Mouse (Mus musculus) embryo, embryonic 9.5 days (tissue): Measurements from ENCODE around the gene Adamts7.
A peak's percentile ranks its signal among the peaks of the same experiment; 100 is the strongest.

Experiments used
- DNase-seq: peaks from one replicate; pipeline ENCODE4 v3.0.0-alpha.2; 2017; ENCODE audit errors: extremely low spot score

Gene Adamts7

DNA sequence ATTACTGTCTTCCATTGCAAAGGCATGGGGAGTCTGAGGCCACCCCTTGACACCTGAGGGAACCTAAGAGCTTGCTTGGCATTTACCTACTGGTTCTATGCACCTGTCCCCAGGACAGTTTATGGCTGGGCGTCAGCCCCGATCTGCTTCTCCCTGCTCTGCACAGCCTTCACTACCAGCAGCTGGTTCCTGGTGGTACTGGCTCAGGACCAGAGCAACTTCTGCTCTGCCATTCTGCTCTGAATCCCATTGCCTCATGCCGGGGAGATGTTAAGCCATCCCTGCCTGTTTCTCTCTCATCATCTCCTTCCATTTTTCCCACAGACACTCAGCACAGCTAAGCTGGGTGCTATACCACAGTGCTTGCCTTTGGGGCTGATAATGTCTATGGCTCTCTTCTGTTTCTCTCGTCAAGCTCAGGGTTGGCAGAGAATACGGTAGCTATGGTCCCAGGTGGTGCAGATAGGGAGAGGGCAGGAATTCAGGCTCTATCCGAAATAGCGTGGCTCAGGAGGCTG lies 35.1 kb downstream of the Adamts7 start:
- DNase-seq = no peak

DNA sequence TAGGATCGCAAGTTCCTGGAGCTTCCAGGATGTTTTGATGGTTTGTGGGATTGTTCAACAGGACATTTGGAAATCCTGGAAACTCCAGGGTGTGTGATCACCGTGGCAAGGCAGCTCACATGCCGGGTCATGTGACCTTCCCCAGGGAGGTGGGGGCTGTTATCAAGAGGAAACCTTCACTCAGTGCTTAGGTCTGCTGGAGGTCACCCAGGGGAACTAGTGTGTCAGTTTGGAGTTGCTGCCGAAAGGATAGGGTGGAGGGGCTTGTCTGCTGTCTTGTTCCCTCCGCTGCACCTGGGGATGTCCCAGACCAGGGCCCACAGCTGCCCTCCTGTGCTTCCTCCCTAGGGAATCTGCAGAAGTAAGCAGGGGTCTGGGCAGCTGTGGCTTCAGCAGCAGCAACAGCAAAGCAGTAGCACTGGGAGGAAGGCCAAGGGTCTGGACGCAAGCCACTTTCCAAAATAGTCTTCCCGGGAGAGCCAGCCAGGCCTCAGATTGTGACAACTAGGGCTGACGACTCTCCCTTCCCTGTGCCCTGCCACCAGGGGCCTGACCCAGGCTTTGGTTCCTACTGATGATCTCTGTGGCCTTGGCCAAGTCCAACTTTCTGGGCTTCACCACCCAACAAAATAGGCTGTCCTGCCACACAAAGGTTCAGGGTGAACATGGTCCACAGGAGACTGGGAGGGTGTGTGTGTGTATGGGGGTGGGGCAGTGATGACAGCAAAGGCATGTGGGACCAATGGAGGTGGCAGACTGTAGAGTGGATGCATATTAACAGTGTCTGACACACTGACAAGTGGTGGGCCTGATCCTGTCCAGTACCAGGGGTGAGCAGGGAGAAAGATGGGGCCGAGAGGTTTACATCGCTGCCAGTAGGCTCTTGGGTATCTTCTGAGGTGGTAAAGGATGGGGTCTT lies 35.9 kb downstream of the Adamts7 start:
- DNase-seq = no peak

DNA sequence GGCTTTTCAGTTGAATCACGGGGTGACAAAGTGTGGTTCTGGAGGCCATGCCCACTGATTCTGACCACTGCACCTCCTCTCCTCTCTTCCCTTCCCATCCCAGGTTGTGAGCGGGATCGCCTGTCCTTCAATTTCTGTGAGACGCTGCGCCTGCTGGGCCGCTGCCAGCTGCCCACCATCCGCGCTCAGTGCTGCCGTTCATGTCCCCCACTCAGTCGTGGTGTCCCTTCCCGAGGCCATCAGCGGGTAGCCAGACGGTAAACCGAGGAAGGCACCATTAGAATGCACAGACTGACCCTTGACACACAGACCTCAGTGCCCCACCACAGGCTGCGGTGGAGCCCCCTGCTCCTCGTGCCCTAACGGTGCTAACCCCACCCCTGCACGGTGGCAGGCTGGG lies 36.7 kb downstream of the Adamts7 start:
- DNase-seq = no peak

DNA sequence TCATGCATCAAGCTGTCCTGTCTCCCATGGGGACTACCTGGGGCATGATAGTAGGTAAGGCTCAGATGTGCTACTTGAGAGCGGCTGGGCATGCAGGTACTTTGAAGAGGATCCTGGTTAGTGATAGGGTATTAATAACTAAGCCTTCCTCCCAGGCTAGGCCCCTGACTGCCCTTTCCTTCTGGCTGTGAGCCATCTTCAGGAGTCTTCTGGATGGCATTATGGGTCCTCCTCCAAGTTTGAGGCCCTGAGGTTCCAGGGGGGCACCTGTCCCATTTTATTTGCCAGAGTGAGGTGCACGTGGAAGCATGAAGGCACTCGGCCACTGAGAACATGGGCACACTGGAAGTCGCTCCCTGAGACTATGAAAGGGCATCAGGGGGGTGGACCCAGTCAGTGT lies 37.6 kb downstream of the Adamts7 start:
- no peak for DNase-seq

DNA sequence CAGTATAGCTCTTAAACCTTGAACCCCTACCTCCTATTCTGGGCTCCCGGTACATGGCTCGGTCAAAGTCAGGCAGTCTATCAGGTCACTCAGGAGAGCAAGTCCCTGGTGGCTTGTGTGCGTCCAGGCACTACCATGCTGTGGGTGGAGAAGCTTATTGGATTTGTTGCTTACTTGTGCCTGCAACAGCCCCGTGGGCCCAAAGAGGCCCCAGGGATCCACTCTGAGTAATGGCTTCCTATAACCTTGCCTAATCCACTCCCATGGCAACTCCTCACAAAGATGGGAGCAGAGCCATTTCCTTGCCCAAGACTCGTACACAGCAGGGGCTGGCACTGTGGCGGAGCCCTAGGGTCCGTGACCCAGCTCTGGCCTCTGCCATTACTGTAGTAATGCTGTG lies 38.2 kb downstream of the Adamts7 start:
- no peak for DNase-seq

DNA sequence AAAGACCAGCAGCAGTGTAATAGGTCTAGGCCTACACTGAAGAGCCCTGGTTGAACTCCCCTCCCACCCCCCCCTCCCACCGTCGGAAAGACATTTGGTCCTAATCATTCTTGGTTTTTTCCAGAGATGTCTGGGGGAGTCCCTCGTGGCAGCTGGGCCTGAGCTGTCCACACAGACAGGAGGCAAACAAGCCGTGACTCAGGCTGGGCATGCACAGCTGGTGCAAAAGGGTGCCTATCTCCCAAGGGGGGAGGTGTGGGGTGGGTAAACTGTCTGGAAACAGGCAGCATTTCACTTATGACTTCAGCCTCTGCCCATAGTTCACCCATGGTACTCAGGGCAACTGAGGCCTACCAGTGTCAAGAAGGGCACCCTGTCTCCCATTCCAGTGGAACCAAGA lies 38.7 kb downstream of the Adamts7 start:
- no peak for DNase-seq

DNA sequence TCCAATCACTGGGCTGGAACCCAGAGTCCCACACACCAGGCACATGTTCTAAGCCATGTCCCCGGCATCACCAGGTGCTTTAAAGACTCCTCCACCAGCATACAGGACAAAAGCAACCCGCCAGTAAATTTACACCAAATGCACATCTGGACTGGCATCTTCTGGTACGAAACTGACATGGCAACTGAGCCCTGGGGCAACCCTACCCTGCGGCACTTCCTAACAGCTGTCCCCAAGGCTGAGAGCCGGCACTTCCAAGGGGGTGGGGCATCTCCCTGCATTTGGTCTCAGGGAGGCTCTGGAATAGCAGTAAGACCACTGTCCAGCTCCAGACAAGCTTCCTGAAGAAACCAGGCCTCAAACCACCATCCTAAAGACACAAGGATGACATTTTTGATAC lies 40.4 kb downstream of the Adamts7 start:
- DNase-seq = no peak

DNA sequence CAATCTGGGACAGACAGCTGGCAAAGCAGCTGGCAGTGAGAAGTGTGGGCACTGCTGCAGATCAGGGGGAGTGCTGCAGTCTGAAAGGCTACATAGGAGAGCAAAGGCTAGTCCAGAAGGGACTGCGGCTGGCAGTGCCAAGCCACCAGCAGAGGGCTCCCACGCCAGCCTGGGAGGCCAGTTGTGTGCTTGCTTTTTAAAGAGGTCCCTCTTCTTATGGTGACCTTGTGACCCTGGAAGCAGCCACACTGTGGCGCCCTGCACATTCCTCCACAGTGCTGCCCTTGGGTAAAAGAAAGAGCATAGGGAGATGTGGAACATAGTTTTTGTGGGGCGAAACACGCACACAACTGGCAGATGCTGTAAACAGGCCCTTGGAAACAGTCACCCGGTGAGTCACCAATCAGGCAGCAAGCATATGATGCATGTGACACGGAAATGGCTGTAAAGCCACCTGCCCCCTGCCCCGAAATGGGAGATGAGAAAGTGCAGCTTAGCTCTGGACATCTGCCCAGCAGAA lies 41.6 kb downstream of the Adamts7 start:
- DNase-seq = no peak

DNA sequence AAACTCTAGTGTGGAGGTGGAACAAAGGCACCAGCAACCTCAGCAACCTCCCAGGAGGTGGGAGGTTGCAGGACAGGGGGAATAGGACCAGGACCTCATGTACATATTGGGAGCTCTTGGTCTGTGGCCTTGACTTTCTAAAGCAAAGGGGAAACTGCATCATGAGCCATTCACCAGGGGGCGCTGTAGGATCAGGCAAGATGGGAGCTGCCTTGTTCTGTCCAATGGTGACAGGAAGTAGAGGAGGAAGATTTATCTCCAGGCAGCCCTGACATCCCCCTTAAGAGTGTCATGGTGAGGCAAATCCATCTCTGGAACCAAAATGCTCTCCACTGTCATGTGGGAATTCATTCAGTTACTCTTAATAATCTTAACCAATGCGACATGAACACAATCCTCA lies 43.6 kb downstream of the Adamts7 start:
- DNase-seq = peak; percentile 72

DNA sequence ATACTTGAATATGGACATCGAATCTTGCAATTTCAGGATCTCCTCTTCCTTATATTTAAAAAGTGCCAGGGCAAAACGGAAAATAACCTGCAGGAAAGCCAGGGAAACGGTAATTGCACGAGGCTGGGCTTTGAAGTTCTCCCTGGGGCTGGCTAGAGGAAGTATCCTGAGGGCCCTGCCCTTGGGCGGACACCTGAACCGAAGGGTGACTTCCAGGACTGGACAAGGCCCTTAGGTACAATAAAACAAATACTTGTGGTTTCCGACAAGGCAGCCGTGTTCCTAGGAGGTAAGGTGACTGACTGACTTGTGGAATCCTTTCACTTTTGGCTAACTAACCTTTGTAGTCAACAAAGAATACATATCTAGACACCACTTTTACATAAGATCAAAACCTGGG lies 44.9 kb downstream of the Adamts7 start:
- DNase-seq = no peak

DNA sequence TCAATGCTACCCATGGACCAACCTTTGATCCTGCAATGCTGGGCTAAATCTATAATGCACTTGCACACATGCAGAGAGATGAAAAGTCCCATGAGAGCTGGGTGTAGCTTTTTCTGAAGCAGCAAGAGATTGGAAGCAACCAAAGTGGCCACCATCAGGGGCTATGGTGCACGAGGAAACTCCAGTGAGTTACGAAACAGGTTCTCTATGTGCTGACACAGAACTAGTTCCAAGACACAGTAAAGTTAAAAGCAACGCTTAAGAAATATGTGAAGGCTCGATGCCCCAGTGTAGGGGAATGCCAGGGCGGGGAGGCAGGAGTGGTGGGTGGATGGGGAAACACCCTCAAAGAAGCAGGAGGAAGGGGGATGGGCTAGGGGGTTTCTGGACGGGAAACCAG lies 45.8 kb downstream of the Adamts7 start:
- DNase-seq = no peak

DNA sequence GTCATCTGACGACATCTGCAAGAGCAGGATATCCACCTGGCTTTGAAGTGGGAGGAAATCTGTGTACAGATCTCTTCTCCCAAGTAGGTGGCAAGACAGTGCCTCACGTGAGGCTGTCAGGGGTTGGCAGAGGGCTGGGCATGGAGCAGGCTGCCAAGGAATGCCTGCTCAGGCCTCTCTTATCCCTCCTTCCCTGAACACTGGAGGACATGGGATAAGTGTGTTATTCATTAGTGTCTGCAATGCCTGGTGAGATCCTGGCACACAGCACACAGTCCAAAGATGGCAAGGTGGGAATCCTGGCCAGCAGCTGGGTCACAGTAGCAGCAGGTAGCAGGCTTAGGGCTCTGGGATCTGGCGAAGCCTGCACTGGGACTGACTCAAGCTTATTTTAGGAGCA lies 50.3 kb downstream of the Adamts7 start:
- DNase-seq = no peak

DNA sequence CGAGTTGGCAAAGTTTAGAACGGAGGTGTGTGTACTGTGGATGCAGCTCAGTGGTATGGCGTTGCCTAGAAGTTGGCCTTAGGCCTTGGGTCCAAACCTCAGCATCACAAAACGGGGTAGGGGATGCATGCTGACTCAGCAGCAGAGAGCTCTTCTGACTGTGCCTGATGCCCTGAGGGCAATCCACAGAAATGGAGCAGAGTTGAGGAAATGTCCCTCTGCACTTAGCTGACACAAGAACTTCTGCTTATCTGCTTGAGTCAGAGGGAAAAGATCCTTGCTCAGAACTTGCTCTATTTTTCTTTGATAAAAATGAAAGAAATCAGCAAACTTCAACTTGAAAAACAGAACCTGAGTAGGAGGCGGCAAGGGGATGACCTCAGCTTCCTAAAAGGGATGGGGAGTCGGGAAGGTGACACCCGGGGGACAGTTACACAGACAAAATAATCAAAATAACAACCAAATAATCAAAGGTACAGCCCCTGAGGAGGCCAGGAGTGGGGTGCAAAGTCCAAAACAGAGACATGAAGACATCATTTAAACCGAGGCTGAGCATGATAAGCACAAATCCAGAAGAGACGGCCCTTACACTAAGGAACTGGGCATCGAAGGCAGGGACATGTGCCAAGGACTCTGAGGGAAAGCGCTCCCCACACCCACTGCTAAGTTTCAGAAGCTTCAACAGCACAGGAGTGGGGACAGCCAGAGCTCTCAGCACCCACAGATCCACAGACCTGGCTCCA lies 53.6 kb downstream of the Adamts7 start:
- no peak for DNase-seq

DNA sequence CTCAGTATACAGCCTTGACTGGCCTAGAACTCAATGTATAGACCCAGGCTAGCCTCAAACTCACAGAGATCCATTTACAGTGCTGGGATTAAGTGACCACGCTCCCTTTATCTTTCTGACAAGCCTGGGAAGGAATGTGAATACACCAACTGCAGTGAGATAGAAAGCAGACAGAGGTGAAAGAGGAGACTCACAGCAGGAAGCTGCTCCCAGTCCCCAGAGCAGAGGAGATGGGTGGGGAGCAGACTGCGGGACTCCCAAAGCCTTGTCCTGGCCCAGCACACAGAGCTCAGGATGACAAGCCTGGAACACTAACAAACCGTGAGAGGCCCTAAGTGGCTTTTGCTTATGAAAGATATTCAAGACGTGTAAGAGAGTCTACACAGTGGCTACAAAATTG lies 54.6 kb downstream of the Adamts7 start:
- DNase-seq = no peak

DNA sequence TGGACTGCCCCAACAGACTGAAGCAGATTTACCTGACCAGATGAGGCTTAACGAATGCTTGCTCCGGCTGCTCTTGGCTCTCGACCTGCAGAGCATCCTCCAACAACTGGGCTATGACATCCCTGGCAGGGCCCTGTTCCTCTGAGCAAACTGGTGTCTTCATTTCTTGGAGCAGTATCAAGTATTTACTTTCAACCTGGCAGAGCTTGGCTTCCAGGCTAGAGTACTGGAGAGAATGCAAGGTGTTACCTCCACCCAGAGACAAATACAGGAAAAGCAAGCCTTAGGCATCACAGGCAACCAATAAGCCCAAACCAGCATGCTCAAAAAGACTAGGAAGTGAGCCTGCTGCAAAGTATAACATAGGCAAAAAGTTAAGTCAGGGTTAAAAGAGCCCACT lies 59.4 kb downstream of the Adamts7 start:
- DNase-seq = no peak

DNA sequence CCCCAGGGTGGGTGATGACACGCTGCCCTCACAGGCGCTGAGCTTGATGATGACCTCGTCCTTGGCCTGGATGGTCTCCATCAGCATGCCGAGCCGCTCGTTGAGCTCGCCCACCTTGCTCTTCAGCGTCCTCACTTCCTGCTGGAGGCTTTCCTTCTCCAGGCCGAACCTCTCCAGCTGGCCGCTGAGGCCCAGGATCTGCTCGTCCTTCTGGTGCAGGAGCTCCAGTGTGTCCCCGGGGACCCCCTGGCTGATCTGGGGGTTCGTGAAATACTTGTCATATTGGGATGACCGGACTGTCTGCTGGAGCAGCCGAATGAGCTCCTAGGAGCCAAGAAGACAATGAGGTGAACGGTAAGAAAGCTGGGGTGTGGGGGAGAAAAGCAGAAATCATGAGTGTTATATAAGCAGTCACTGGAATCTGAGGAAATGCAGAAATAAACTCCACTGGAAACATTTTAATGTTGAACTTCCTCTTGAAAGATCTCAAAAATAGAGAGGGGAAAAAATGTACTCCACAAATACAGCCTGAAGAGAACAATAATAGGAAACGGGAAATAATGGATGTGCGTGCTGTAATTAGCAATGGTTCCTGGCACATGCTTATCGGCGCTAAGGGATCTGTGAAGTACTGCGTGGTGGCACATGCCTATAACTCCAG lies 63.3 kb downstream of the Adamts7 start:
- DNase-seq = no peak

DNA sequence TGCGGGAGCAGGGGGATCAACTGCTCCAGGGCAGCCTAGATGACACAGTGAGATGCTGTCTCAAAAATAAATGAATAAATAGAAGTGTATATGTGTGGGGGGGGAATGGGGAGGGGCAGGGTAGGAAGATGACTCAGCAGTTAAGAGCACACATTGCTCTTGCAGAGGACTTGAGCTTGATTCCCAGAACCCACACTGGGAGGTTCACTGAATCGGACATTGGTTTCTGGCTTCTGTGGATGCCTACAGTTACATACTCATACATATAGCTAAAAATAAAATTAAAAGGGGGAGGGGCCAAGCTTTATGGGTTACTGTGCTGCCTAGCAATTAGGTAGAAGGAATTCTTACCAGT lies 63.9 kb downstream of the Adamts7 start:
- DNase-seq = no peak

DNA sequence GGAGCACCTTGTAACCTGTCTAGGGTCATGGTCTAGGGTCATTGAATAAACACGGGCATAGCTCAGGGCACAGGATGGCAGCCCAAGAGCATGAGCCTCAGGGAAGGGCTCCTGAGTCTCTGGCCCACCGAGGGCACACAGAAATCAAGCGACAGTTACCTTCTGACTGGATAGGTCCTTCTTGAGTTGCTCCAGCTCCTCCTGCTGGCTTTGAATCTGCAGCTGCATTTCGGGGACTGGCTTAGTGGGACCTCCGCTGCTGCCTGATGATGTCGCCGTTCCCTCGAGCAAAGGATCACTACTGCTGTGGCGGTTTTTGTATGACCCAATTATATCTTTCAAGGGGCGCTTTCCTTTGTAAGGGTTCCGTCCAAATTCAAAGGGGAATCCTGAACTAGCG lies 64.3 kb downstream of the Adamts7 start:
- DNase-seq = no peak

DNA sequence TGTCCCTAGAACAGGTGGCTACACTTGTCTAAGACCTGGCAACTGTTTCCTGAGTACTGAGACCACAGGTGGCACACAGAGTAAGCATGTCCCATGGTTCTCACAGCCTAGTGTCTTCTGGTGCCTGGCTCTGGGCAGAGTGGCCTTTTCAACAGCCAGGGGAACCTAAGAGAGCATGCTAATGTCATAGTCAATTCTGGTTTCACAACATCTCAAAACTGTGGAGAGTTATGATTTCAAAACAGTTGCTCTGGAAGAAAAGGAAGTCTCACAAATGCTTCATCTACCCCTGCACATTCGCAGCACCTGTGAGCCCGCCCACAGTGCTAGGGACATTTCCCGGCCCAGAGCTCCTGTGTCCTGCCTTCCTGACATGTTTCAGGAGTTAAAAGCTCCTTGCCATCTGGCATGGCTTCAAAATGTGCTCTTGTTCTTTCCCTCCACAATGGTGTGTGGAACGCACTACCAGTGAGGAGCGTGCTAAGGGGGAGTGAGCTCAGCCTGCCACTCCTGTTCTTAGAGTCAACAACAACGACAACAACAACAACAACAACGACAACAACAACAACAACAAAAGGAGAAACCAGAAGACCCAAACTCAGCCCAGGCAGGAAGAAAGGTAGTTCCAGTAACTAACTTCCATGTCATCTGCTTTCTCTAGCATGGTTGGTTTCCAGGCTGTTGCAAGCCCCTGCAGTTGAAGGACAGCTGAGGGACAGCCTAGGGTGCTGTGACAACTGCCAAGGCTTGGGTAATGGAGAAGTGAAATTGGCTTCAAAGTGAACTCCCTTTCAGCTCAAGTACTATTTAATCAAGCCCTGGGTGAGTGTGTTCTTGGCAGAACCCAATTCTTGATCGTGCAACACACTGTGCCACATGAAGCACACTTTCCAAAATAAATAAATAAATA lies 70.2 kb downstream of the Adamts7 start:
- no peak for DNase-seq

DNA sequence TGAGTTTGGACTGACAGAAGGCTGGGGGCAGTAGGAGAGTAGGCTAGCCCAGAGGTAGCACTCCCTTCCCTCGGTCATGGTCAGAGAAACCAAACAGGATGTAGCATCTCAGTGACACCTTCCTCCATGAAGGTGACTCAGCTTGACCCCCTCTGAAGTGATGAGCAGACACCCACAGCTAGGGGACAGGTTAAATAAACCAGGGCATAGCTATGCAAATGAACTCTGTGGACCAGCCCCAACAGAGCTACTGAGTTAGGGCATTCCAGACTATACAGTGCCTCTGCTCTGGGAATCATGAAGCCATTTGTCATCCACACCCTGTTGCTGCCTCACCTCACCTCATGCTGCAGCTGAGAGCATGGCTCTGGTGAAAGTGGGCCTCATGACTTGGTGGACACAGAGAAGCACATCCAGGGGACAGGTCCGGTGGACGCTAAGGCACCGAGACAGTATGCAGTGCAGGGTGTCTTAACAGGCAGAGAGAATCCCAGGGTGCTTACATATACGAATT lies 71.1 kb downstream of the Adamts7 start:
- no peak for DNase-seq

DNA sequence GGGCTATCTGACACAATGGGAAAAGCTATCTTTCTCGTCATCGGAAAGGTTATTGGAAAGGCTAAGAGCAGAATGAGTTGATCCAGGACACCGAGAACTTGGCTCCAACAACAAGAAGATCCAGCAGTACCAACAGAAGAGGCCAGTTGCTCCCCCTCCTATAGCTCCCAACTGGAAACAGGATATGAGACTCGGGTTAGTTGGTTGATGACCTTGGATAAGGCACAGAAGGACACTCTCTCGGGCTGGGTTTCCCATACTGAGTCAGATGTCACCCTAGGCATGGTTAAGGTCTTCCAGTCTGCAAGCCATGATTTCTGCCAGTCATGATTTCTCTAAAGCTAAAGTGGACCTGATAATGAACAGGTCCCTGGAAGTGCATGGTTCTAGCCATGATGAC lies 71.9 kb downstream of the Adamts7 start:
- DNase-seq = no peak
